Mouse (Mus musculus): ENCODE measurements at regions not wholly inside any gene's neighbourhood (a gene's known extent, or its start where the extent isn't known, plus 50 kb on each side); places are given as distances from the start of the nearest gene placed in this dataset.

- DNase-seq (ENCODE audit: low spot score in 2 of 2) = no peak
These were observed 59.8 kb upstream of the Speer4c start for GRCm38 (mm10) chr5:15773839-15774238.

- no peak for DNase-seq (ENCODE audit: low spot score in 2 of 2)
These were observed 60.5 kb upstream of the Speer4c start for GRCm38 (mm10) chr5:15774567-15774966.

GRCm38 (mm10) chr5:15776106-15776505 is 62.0 kb upstream of the Speer4c start:
- no peak for DNase-seq (ENCODE audit: low spot score in 2 of 2)

GRCm38 (mm10) chr5:15803583-15803982 is 89.5 kb upstream of the Speer4c start:
- no peak for DNase-seq (ENCODE audit: low spot score in 2 of 2)

GRCm38 (mm10) chr5:15816864-15817263 is 102.8 kb upstream of the Speer4c start:
- no peak for DNase-seq (ENCODE audit: low spot score in 2 of 2)

GRCm38 (mm10) chr5:15817366-15817765 is 103.3 kb upstream of the Speer4c start:
- DNase-seq (ENCODE audit: low spot score in 2 of 2) = no peak

- no peak for DNase-seq (ENCODE audit: low spot score in 2 of 2)
These were observed 108.9 kb upstream of the Speer4c start for GRCm38 (mm10) chr5:15822989-15823388.

GRCm38 (mm10) chr5:15831527-15831926 is 103.0 kb upstream of the Cacna2d1 start:
- no peak for DNase-seq (ENCODE audit: low spot score in 2 of 2)

GRCm38 (mm10) chr5:15832338-15832737 is 102.2 kb upstream of the Cacna2d1 start:
- DNase-seq (ENCODE audit: low spot score in 2 of 2) = peak; percentile 21 to 40

GRCm38 (mm10) chr5:15838108-15838972 is 96.2 kb upstream of the Cacna2d1 start:
- DNase-seq (ENCODE audit: low spot score in 2 of 2) = peak; percentile 82 to 86

GRCm38 (mm10) chr5:15846790-15847189 is 87.7 kb upstream of the Cacna2d1 start:
- no peak for DNase-seq (ENCODE audit: low spot score in 2 of 2)

GRCm38 (mm10) chr5:15849520-15849919 is 85.0 kb upstream of the Cacna2d1 start:
- no peak for DNase-seq (ENCODE audit: low spot score in 2 of 2)

- peak; percentile 24 to 26 for DNase-seq (ENCODE audit: low spot score in 2 of 2)
These were observed 84.2 kb upstream of the Cacna2d1 start for GRCm38 (mm10) chr5:15850126-15850801.

- DNase-seq (ENCODE audit: low spot score in 2 of 2) = no peak
These were observed 79.7 kb upstream of the Cacna2d1 start for GRCm38 (mm10) chr5:15854752-15855151.

- no peak for DNase-seq (ENCODE audit: low spot score in 2 of 2)
These were observed 77.5 kb upstream of the Cacna2d1 start for GRCm38 (mm10) chr5:15857034-15857433.

- no peak for DNase-seq (ENCODE audit: low spot score in 2 of 2)
These were observed 60.4 kb upstream of the Cacna2d1 start for GRCm38 (mm10) chr5:15874065-15874464.

- no peak for DNase-seq (ENCODE audit: low spot score in 2 of 2)
These were observed 51.5 kb upstream of the Cacna2d1 start for GRCm38 (mm10) chr5:15883004-15883403.

Measured in right cerebral cortex, adult 2 months (tissue).